Mouse (Mus musculus): Measurements from ENCODE around the gene Arrb1.
A peak's percentile ranks its signal among the peaks of the same experiment; 100 is the strongest.

Arrb1 gene

GRCm38 (mm10) chr7:99582306-99582705 is 47.0 kb downstream of the Arrb1 start:
- DNase-seq, result peak; percentile 57

GRCm38 (mm10) chr7:99582867-99583266 is 47.6 kb downstream of the Arrb1 start:
- DNase-seq, result peak; percentile 53

GRCm38 (mm10) chr7:99583625-99584024 is 48.4 kb downstream of the Arrb1 start:
- no peak for DNase-seq

GRCm38 (mm10) chr7:99585976-99586375 is 50.7 kb downstream of the Arrb1 start:
- DNase-seq, result no peak

- peak; percentile 87 for DNase-seq
Measured at GRCm38 (mm10) chr7:99590064-99590463, 54.8 kb downstream of the Arrb1 start.

GRCm38 (mm10) chr7:99590646-99591045 is 55.4 kb downstream of the Arrb1 start:
- DNase-seq, result no peak

- no peak for DNase-seq
Measured at GRCm38 (mm10) chr7:99592669-99593068, 57.4 kb downstream of the Arrb1 start.

- DNase-seq, result no peak
Measured at GRCm38 (mm10) chr7:99593868-99594803, 58.9 kb downstream of the Arrb1 start.

GRCm38 (mm10) chr7:99598722-99599121 is 63.5 kb downstream of the Arrb1 start:
- DNase-seq, result no peak

GRCm38 (mm10) chr7:99603875-99604662 is 68.8 kb downstream of the Arrb1 start:
- no peak for DNase-seq

GRCm38 (mm10) chr7:99605058-99605457 is 69.8 kb downstream of the Arrb1 start:
- DNase-seq, result no peak

- DNase-seq, result no peak
Measured at GRCm38 (mm10) chr7:99606303-99606702, 71.0 kb downstream of the Arrb1 start.

GRCm38 (mm10) chr7:99606766-99607165 is 71.5 kb downstream of the Arrb1 start:
- DNase-seq, result no peak

- no peak for DNase-seq
Measured at GRCm38 (mm10) chr7:99607632-99608031, 72.4 kb downstream of the Arrb1 start.

GRCm38 (mm10) chr7:99618264-99618663 is 83.0 kb downstream of the Arrb1 start:
- no peak for DNase-seq

- DNase-seq, result peak; percentile 46
Measured at GRCm38 (mm10) chr7:99618860-99619259, 83.6 kb downstream of the Arrb1 start.

- DNase-seq, result peak; percentile 88
Measured at GRCm38 (mm10) chr7:99625722-99626375, 90.6 kb downstream of the Arrb1 start.

- DNase-seq, result peak; percentile 58
Measured at GRCm38 (mm10) chr7:99626376-99627270, 91.4 kb downstream of the Arrb1 start, which contains the start of gene Tpbgl. Gene Tpbgl, minus strand, starts transcription at chr7:99627103.

GRCm38 (mm10) chr7:99627366-99627765 is 92.1 kb downstream of the Arrb1 start:
- DNase-seq, result no peak

- no peak for DNase-seq
Measured at GRCm38 (mm10) chr7:99632286-99632685, 97.0 kb downstream of the Arrb1 start.

GRCm38 (mm10) chr7:99633966-99634665 is 98.8 kb downstream of the Arrb1 start:
- no peak for DNase-seq

Data from lung, postnatal 36 days (tissue).